Mouse (Mus musculus): ENCODE measurements around the gene Ppp1r1b. TPM values are rescaled to one million over a fixed set of nuclear protein-coding genes. Genes with fewer than 3 reads are reported as not detected.

Gene Ppp1r1b
- total RNA-seq, 2 experiments from 2014 or later: 17.5 to 24.1 TPM

- DNase-seq (ENCODE audit: low spot score in 2 of 2): peak; percentile 90 to 92
Measured at GRCm38 (mm10) chr11:98345253-98345652, 3.0 kb upstream of the Ppp1r1b start.

- no peak for DNase-seq (ENCODE audit: low spot score in 2 of 2)
Measured at GRCm38 (mm10) chr11:98346168-98346567, 2.0 kb upstream of the Ppp1r1b start.

- DNase-seq (ENCODE audit: low spot score in 2 of 2): no peak
Measured at GRCm38 (mm10) chr11:98347385-98348082, 670 bp upstream of the Ppp1r1b start.

GRCm38 (mm10) chr11:98349308-98349707, 1.1 kb downstream of the Ppp1r1b start:
- no peak for DNase-seq (ENCODE audit: low spot score in 2 of 2)

GRCm38 (mm10) chr11:98352272-98352990, 4.2 kb downstream of the Ppp1r1b start:
- no peak for DNase-seq (ENCODE audit: low spot score in 2 of 2)

GRCm38 (mm10) chr11:98353651-98354211, 5.5 kb downstream of the Ppp1r1b start:
- no peak for DNase-seq (ENCODE audit: low spot score in 2 of 2)

- DNase-seq (ENCODE audit: low spot score in 2 of 2): no peak
Measured at GRCm38 (mm10) chr11:98354445-98354844, 6.2 kb downstream of the Ppp1r1b start.

GRCm38 (mm10) chr11:98355732-98356299, 7.6 kb downstream of the Ppp1r1b start:
- peak in 1 of 2 experiments; percentile 53 for DNase-seq (ENCODE audit: low spot score in 2 of 2)

- DNase-seq (ENCODE audit: low spot score in 2 of 2): no peak
Measured at GRCm38 (mm10) chr11:98356625-98357394, 8.6 kb downstream of the Ppp1r1b start.

GRCm38 (mm10) chr11:98357396-98358160, 9.4 kb downstream of the Ppp1r1b start:
- no peak for DNase-seq (ENCODE audit: low spot score in 2 of 2)

- DNase-seq (ENCODE audit: low spot score in 2 of 2): peak; percentile 86 to 87
Measured at GRCm38 (mm10) chr11:98358161-98359083, 10.2 kb downstream of the Ppp1r1b start, which contains the start of gene Stard3. Gene Stard3 (plus strand): TSS chr11:98358368.

GRCm38 (mm10) chr11:98360866-98361521, 12.8 kb downstream of the Ppp1r1b start:
- no peak for DNase-seq (ENCODE audit: low spot score in 2 of 2)

GRCm38 (mm10) chr11:98363817-98364216, 15.6 kb downstream of the Ppp1r1b start:
- no peak for DNase-seq (ENCODE audit: low spot score in 2 of 2)

GRCm38 (mm10) chr11:98364410-98364809, 16.2 kb downstream of the Ppp1r1b start:
- no peak for DNase-seq (ENCODE audit: low spot score in 2 of 2)

- no peak for DNase-seq (ENCODE audit: low spot score in 2 of 2)
Measured at GRCm38 (mm10) chr11:98366290-98366689, 18.1 kb downstream of the Ppp1r1b start.

GRCm38 (mm10) chr11:98367171-98367862, 19.1 kb downstream of the Ppp1r1b start:
- peak in 1 of 2 experiments; percentile 42 for DNase-seq (ENCODE audit: low spot score in 2 of 2)

- DNase-seq (ENCODE audit: low spot score in 2 of 2): no peak
Measured at GRCm38 (mm10) chr11:98367863-98368186, 19.6 kb downstream of the Ppp1r1b start.

- DNase-seq (ENCODE audit: low spot score in 2 of 2): peak; percentile 37 to 39
Measured at GRCm38 (mm10) chr11:98369337-98369736, 21.1 kb downstream of the Ppp1r1b start.

Data from layer of hippocampus, postnatal 10 days (tissue).